In genomic region chr2:131496125-131496820, GRCm38 (mm10) we compare ENCODE assay signal across 18 mouse cellular contexts. TPM values are rescaled to one million over a fixed set of nuclear protein-coding genes. Genes with fewer than 3 reads are reported as not detected.
DNase-seq lines count a peak whose midpoint lies in the region; ATAC-seq and TF ChIP-seq lines count a peak whose summit lies in the region.
"Had no signal": no experiment of that assay in that cellular context is flagged by ENCODE, and none has a peak within 500 bp of the region (broad histone marks: within the 10 kb centered on the region; RNA-seq: fewer than 3 reads in every experiment).

No protein-coding gene starts in this region.

- no peak for DNase-seq in heart, adult 2 months
- no peak for DNase-seq in heart, postnatal 36 days
- DNase-seq in liver, embryonic 14.5 days (ENCODE audit: low read depth in 3 of 3, low spot score in 3 of 3): no peak
- no peak for DNase-seq in urinary bladder, postnatal 10 days (ENCODE audit: low spot score)
- no peak for DNase-seq in frontal cortex, adult 2 months (ENCODE audit: extremely low spot score in 1 of 2, low spot score in 1 of 2)
- DNase-seq: adrenal gland, adult 8-10 months; B cell, adult 2 months; cerebellum, adult 9-10 months; gastrocnemius, postnatal 36 days; kidney, adult 11 months; kidney, postnatal 4 days; thymus, postnatal 14 days had no signal

- H3K4me1 ChIP-seq in heart, adult 2 months (ENCODE audit: control insufficient read depth, insufficient read depth, low read length): peaks cover 34% of the 10 kb centered on the region
- peaks cover 92% of the 10 kb centered on the region for H3K4me1 ChIP-seq in megakaryocyte, embryonic 14.5 days
- peaks cover 62 to 63% of the 10 kb centered on the region in 2 experiments for H3K4me1 ChIP-seq in liver, embryonic 14.5 days (replicated peaks; ENCODE audit: control insufficient read depth in 2 of 2, insufficient read depth in 2 of 2, low read length in 1 of 2)

- intact Hi-C loops in heart, adult 2 months (cut with DNase I): no loop called here
- intact Hi-C loops in heart, postnatal 36 days (cut with DNase I): loop anchor here (5.0 kb wide), 1 partner anchor 34 kb away; no protein-coding TSS in a partner anchor

- no peak for ATAC-seq in megakaryocyte, adult 5-6 weeks (ENCODE audit: poor library complexity, severe bottlenecking)
- ATAC-seq in liver, embryonic 14.5 days (ENCODE audit: insufficient read depth): no peak

- TF ChIP-seq CTCF in heart, adult 2 months (IDR thresholded peaks at IDR 0.05): no peak
- no peak for TF ChIP-seq CTCF in liver, embryonic 14.5 days (IDR thresholded peaks at IDR 0.05; ENCODE audit: low read depth)

- H3K79me2 ChIP-seq in heart, adult 2 months (replicated peaks; ENCODE audit: control insufficient read depth, insufficient read depth, low read length): peaks cover 5% of the 10 kb centered on the region; the same call in 1 of the 2 replicates

- H3K9me3 ChIP-seq in megakaryocyte, embryonic 14.5 days: no peaks in the 10 kb centered on the region
- no peaks in the 10 kb centered on the region for H3K9me3 ChIP-seq in liver, embryonic 14.5 days (ENCODE audit: control insufficient read depth, low read length)
- H3K9me3 ChIP-seq: limb, embryonic 10.5 days; lung, embryonic 15.5 days; stomach, embryonic 15.5 days had no signal

- H3K27me3 ChIP-seq in heart, adult 2 months (ENCODE audit: control insufficient read depth, insufficient read depth, low read length): no peaks in the 10 kb centered on the region
- no peaks in the 10 kb centered on the region for H3K27me3 ChIP-seq in megakaryocyte, embryonic 14.5 days (replicated peaks)
- H3K27me3 ChIP-seq in liver, embryonic 14.5 days (ENCODE audit: control insufficient read depth, insufficient read depth, low read length): no peaks in the 10 kb centered on the region; the same call in 1 of the 2 replicates
- H3K27me3 ChIP-seq: lung, embryonic 15.5 days; stomach, embryonic 15.5 days had no signal

- 50% methylated on average over 5 of the region's 5 CpGs for WGBS in heart, adult 2 months
- 53% methylated on average over 5 of the region's 5 CpGs for WGBS in liver, embryonic 14.5 days (ENCODE audit: insufficient replicate concordance)

- H3K9ac ChIP-seq in heart, adult 2 months (ENCODE audit: low read depth, low read length): no peak overlapping the region
- peak overlapping the region; percentile 67 for H3K9ac ChIP-seq in liver, embryonic 14.5 days (replicated peaks)
- H3K9ac ChIP-seq: hindbrain, embryonic 14.5 days; lung, embryonic 15.5 days; stomach, embryonic 15.5 days had no signal

- H3K27ac ChIP-seq in heart, adult 2 months: peak overlapping the region; percentile 47
- H3K27ac ChIP-seq in liver, embryonic 14.5 days: peak overlapping the region; percentile 99
- H3K27ac ChIP-seq: hindbrain, embryonic 14.5 days; limb, embryonic 10.5 days; lung, embryonic 15.5 days had no signal

- H3K4me3 ChIP-seq in heart, adult 2 months: no peak overlapping the region
- peak overlapping the region; percentile 88 for H3K4me3 ChIP-seq in megakaryocyte, embryonic 14.5 days (replicated peaks)
- H3K4me3 ChIP-seq in liver, embryonic 14.5 days (ENCODE audit: insufficient read depth in 1 of 2, low read depth in 2 of 2, low read length in 2 of 2): peak overlapping the region; percentile 7 to 98; a peak in 3 of 4 replicates
- H3K4me3 ChIP-seq: limb, embryonic 10.5 days; lung, embryonic 15.5 days; stomach, embryonic 15.5 days had no signal

- TF ChIP-seq EP300 in heart, adult 2 months (IDR thresholded peaks at IDR 0.05; ENCODE audit: insufficient read depth, low read depth, low read length): peak; percentile 54; the same call in 1 of the 2 replicates
- TF ChIP-seq EP300 in liver, embryonic 14.5 days (IDR thresholded peaks at IDR 0.05; ENCODE audit: low read depth): peak; percentile 30; the same call in 1 of the 2 replicates

- TF ChIP-seq POLR2A in heart, adult 2 months (IDR thresholded peaks at IDR 0.05; ENCODE audit: insufficient read depth, low read depth, low read length): no peak

- peaks cover 4% of the 10 kb centered on the region; the same call in 1 of the 2 replicates for H3K36me3 ChIP-seq in heart, adult 2 months (ENCODE audit: control insufficient read depth, insufficient read depth, low read length)
- peaks cover 67% of the 10 kb centered on the region for H3K36me3 ChIP-seq in megakaryocyte, embryonic 14.5 days (replicated peaks; ENCODE audit: low read length)
- H3K36me3 ChIP-seq in liver, embryonic 14.5 days (replicated peaks; ENCODE audit: control insufficient read depth, insufficient read depth, low read depth): peaks cover 2% of the 10 kb centered on the region; the same call in 1 of the 2 replicates
- H3K36me3 ChIP-seq: limb, embryonic 10.5 days; lung, embryonic 15.5 days; stomach, embryonic 15.5 days had no signal

- peak overlapping the region; percentile 82 for H3K4me2 ChIP-seq in liver, embryonic 14.5 days (ENCODE audit: low read depth)
- H3K4me2 ChIP-seq: hindbrain, embryonic 14.5 days; lung, embryonic 15.5 days; stomach, embryonic 15.5 days had no signal

RNA-seq across cellular contexts. Expression of gene Smox, which starts 5.0 kb away (rescaled TPM):
- 10 to 100 TPM; 23.0 to 28.1 TPM for total RNA-seq in heart, adult 2 months (2021)
- polyA plus RNA-seq in heart, adult 2 months (2012; rRNA removed): 34.8 and 39.8 TPM in 2 replicates
- 10 to 100 TPM; 21.4 to 22.2 TPM for total RNA-seq in heart, postnatal 36 days (2021)
- 504 and 573 TPM in 2 replicates for polyA plus RNA-seq in megakaryocyte, embryonic 14.5 days (2012; ENCODE audit: insufficient read depth, low replicate concordance)
- 12.6 and 17.4 TPM in 2 replicates for total RNA-seq in megakaryocyte, adult 5-6 weeks (2015)
- total RNA-seq in megakaryocyte, adult 5-6 weeks (2017): 12.0 and 16.1 TPM in 2 replicates
- polyA plus RNA-seq in liver, embryonic 14.5 days (2012; rRNA removed): 58.1 and 75.0 TPM in 2 replicates
- polyA plus RNA-seq in liver, embryonic 14.5 days (2014; fragmentation: Nextera tagmentation; extraction: Ambion mirVana): 70.4 and 85.8 TPM in 2 replicates
- 72.0 and 73.5 TPM in 2 replicates for polyA plus RNA-seq in frontal cortex, adult 2 months (2012; rRNA removed)
